Mouse (Mus musculus): ENCODE results near the gene Grm4.

GRCm38 (mm10) chr17:27480143-27481103 is 40.8 kb downstream of the Grm4 start:
- TF ChIP-seq CTCF (IDR thresholded peaks at IDR 0.05; ENCODE audit: extremely low read depth, insufficient read depth, low read length) = no peak
- TF ChIP-seq POLR2A (IDR thresholded peaks at IDR 0.05; ENCODE audit: extremely low read depth, insufficient read depth, low read length) = no peak
